Mouse (Mus musculus): Measurements from ENCODE around the gene Snn. TPM values are rescaled to one million over a fixed set of nuclear protein-coding genes. Genes with fewer than 3 reads are reported as not detected.

Gene Snn
- polyA plus RNA-seq, 1 experiment from 2014 or later: 23.2 TPM

DNA sequence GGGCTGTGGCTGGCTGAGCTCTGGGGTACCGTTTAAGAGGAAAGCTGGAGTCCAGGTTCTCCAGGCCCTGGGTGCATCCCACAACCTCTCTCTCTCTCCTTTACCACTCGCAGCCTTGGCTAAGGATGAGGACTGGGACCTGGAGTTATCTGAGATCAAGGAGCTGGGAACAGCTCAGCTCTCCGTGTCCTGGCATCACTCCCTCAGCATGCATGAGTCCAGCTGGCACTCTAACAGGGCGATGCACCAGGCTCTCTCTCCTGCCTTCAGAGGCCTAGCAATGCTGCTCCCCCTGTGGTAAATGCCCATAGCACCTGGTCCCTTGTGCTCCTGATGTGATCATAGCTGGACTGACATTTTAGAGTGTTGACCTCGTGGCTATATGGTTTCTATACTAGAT lies 10.4 kb downstream of the Snn start:
- no peaks in the 10 kb centered on the region for H3K9me3 ChIP-seq
- WGBS: 83% methylated on average over 5 of the region's 5 CpGs
- peaks cover 21% of the 10 kb centered on the region for H3K36me3 ChIP-seq
- no peak overlapping the region for H3K4me2 ChIP-seq (replicated peaks)
- no peak overlapping the region for H3K4me3 ChIP-seq (replicated peaks)
- no peaks in the 10 kb centered on the region for H3K27me3 ChIP-seq (replicated peaks)
- H3K9ac ChIP-seq: no peak overlapping the region
- no peak overlapping the region for H3K27ac ChIP-seq
- peaks cover 31% of the 10 kb centered on the region for H3K4me1 ChIP-seq (replicated peaks)
- no peak for ATAC-seq

DNA sequence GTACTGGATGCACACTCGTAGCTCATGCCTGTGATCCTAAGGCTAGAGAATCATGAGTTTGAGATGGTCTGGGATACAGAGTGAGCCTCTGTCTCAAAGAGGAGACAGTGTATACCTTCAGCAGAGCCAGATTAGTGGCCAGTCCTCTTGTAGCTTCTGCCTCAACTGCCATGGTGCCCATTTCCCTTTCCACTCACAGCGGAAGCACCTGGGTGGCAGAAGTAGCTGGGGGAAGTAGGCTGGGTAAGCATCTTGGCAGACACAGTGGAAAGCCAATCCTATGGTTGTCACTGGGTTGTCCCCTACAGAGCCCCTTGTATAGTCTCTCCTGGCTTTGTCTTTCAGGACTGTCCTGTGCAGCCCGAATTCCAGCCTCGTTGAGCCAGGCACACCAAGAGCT lies 11.1 kb downstream of the Snn start:
- ATAC-seq: no peak
- WGBS: 92% methylated on average over 4 of the region's 4 CpGs

DNA sequence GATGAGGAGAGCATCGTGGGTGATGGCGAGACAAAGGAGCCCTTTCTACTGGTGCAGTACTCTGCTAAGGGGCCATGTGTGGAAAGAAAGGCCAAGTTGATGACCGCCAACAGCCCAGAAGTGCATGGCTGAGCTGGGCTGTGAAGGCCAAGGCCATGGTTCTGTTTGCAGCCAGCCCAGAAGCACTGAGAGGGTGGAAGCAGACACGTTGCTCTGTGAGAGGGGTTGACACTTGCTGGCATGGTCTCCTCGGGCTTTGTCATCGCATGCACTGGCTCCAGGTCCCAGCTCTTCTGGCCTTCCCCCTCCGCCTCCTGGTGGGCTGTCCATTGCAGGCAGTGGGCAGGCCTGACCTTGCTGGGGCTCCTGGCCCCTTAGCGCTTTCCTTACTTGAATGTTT lies 11.7 kb downstream of the Snn start:
- Histone ChIP-seq H3K27ac (no peak overlapping the region), H3K4me3 (replicated peaks) (no peak overlapping the region), H3K4me1 (replicated peaks) (peaks cover 27% of the 10 kb centered on the region), H3K9me3 (no peaks in the 10 kb centered on the region), H3K36me3 (peaks cover 21% of the 10 kb centered on the region), H3K9ac (no peak overlapping the region), H3K4me2 (replicated peaks) (no peak overlapping the region), H3K27me3 (replicated peaks) (no peaks in the 10 kb centered on the region)
- 78% methylated on average over 8 of the region's 8 CpGs for WGBS
- no peak for ATAC-seq

More for the DNA sequence above, 11.1 kb downstream of the Snn start:
- Histone ChIP-seq H3K4me2 (replicated peaks) (no peak overlapping the region), H3K9me3 (no peaks in the 10 kb centered on the region), H3K9ac (no peak overlapping the region), H3K27me3 (replicated peaks) (no peaks in the 10 kb centered on the region), H3K4me3 (replicated peaks) (no peak overlapping the region), H3K36me3 (peaks cover 21% of the 10 kb centered on the region), H3K4me1 (replicated peaks) (peaks cover 31% of the 10 kb centered on the region), H3K27ac (no peak overlapping the region)

DNA sequence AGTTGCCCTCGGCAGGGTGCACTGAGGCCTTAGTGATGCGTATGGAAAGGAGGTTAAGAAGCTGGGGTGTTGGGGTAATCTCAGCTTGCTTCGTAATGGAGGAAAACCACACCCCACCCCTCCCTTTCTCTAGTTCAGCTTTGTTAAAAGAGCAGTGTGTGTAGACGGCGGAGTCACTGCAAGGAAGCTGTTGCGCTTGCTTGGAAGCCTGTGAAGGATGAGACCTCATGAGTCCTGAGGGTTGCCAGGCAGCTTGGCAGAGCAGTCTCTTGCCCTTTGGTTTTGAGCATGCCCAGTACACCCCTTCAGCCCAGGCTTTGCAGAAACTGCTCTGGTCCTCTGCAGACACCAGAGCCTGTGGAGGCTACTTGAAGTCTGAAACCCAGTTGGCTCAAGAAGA lies 12.3 kb downstream of the Snn start:
- no peaks in the 10 kb centered on the region for H3K9me3 ChIP-seq
- 79% methylated on average over 6 of the region's 6 CpGs for WGBS
- H3K9ac ChIP-seq: no peak overlapping the region
- H3K27ac ChIP-seq: no peak overlapping the region
- H3K4me2 ChIP-seq (replicated peaks): no peak overlapping the region
- H3K4me3 ChIP-seq (replicated peaks): no peak overlapping the region
- H3K27me3 ChIP-seq (replicated peaks): no peaks in the 10 kb centered on the region
- H3K4me1 ChIP-seq (replicated peaks): peaks cover 21% of the 10 kb centered on the region
- H3K36me3 ChIP-seq: peaks cover 24% of the 10 kb centered on the region
- ATAC-seq: no peak

DNA sequence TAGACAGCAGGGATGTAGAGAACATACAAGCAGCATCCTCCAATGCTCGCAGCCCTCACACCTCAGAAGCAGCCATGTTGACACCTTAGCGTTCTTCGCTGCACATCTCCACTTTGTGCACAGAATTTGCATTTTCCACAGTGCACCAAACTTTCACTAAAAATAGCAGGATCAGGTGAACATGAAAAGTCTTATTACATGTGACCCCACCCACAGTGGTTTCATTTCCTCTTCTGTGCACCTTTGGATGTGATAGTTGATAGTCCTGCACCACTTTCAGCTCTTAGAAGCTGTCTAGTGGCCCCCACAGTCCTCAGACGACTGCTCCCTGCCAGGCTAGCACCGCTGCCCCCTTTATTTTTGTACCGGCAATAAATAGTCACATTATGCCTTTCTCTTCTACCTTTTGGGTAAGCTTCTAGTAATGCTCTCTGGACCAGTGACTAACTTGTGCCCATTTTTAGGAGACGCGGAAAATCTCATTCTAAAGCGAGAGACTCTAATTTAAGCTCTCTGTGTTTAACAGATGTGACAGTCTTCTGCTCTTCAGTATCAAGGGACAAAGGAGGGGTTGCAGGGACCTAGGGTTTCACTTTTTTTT lies 17.0 kb downstream of the Snn start:
- WGBS: 91% methylated on average over 9 of the region's 9 CpGs
- no peaks in the 10 kb centered on the region for H3K9me3 ChIP-seq
- no peak for ATAC-seq
- H3K9ac ChIP-seq: no peak overlapping the region
- H3K36me3 ChIP-seq: peaks cover 45% of the 10 kb centered on the region
- H3K4me3 ChIP-seq (replicated peaks): no peak overlapping the region
- no peaks in the 10 kb centered on the region for H3K27me3 ChIP-seq (replicated peaks)
- H3K4me1 ChIP-seq (replicated peaks): no peaks in the 10 kb centered on the region
- H3K4me2 ChIP-seq (replicated peaks): no peak overlapping the region
- no peak overlapping the region for H3K27ac ChIP-seq

DNA sequence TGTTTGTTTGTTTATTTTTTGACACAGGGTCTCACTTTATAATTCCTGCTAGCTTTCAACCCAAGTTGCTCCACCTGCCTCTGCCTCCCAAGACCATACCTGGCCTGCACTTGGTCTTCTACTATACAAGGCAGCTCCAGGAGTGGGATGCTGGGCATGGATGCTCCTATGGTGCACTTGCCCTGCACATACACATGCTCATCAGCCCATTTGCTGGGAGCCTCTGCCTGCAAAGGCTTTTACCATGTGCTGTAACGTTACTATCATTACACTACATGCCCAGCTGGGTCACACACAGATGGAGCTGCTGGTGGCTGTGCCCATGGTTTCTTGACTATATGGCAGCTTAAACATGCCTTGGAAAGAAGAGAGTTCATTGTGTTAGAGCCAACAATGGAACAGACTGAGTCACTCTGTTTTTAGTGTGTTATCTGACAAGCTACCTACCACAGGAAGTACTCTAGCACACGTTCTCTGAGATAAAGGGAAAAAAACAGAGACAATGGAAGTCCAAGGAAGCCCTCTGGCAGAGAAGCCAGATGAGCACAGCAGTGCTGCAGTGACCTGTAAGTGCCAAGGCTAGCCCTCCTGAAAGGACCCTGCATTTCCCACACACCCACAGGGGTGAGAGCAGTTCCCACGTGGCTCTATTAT lies 17.6 kb downstream of the Snn start:
- Histone ChIP-seq H3K4me3 (replicated peaks) (no peak overlapping the region), H3K9ac (no peak overlapping the region), H3K9me3 (no peaks in the 10 kb centered on the region), H3K27ac (no peak overlapping the region), H3K4me1 (replicated peaks) (no peaks in the 10 kb centered on the region), H3K4me2 (replicated peaks) (no peak overlapping the region), H3K36me3 (peaks cover 48% of the 10 kb centered on the region), H3K27me3 (replicated peaks) (no peaks in the 10 kb centered on the region)
- WGBS: 66% methylated on average over 3 of the region's 3 CpGs
- ATAC-seq: no peak

DNA sequence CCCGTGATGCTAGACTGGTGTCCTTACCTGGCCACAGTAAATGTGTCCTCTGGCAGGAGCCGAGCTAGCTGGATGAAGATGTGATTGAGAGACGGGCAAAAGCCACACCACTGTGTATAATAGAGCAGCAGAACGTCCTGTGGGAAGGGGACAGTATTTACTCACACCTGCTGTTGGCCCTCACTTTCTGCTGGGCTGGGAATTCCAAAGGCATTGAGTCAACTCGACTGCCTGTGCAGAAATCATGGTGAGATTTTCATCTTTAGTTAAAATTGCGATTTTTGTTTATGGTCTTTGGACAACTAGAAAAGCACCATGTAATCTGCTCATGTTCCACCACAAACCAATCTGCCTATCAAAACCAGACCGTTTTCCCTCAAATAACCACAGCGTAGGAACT lies 23.4 kb downstream of the Snn start:
- Histone ChIP-seq H3K27me3 (replicated peaks) (no peaks in the 10 kb centered on the region), H3K4me3 (replicated peaks) (no peak overlapping the region), H3K27ac (no peak overlapping the region), H3K36me3 (peaks cover 43% of the 10 kb centered on the region), H3K4me2 (replicated peaks) (no peak overlapping the region), H3K9me3 (no peaks in the 10 kb centered on the region), H3K9ac (no peak overlapping the region), H3K4me1 (replicated peaks) (no peaks in the 10 kb centered on the region)
- ATAC-seq: no peak
- WGBS: 91% methylated on average over 8 of the region's 8 CpGs

DNA sequence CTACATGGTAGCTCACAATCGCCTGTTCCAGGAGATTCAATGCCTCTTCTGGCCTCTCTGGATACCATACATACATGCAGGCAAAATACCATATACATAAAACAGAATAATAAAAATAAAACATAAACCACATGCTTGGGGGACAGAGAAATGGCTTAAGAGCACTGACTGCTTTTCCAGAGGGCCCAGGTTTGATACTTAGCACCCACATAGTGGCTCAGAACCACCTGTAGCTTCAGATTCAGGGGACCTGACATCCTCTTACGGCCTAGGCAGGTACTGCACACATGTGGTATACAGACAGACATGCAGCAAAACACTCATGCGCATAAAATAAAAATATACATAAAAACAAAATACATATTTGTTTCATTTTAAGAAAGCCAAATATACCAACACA lies 25.6 kb downstream of the Snn start:
- WGBS: 94% methylated on average over 3 of the region's 3 CpGs
- H3K4me2 ChIP-seq (replicated peaks): no peak overlapping the region

DNA sequence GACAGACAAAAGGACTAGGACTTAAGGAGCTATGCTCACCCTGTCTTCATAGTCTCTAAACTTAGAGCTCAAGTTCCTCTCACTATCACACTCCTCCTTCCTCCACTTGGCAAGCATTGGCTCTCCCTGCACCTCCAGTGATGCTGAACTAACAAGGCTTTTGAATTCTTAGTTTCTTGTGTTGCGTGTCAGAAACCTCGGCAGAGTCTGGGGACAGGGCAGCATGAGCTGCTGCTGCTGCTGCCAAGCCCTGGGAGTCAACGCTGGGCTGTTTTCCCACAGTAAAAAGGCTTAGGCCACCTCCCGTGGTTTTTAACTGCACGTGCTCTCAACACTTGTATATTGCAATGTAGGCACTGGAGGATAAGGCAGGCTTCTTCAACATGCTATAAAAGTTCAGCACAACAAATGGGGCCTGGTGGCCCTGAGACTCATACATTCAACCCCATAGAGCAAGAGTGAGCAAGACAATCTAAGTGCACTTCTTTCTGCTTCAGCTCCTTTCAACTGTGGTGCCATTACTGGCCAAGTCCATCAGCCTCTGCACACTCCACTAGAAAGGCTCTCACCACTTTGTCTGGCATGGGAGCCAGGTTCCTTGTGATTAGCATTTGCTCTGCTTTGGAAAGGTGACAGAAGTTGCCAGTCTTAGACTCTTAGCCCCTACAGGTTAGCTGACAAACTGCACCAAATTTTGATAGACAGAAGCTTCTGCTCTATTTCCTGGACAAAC lies 26.3 kb downstream of the Snn start:
- Histone ChIP-seq H3K9me3 (no peaks in the 10 kb centered on the region), H3K4me1 (replicated peaks) (no peaks in the 10 kb centered on the region), H3K27me3 (replicated peaks) (no peaks in the 10 kb centered on the region), H3K9ac (no peak overlapping the region), H3K27ac (no peak overlapping the region), H3K4me3 (replicated peaks) (no peak overlapping the region), H3K4me2 (replicated peaks) (no peak overlapping the region), H3K36me3 (peaks cover 30% of the 10 kb centered on the region)
- no peak for ATAC-seq
- 93% methylated on average over 5 of the region's 5 CpGs for WGBS

More for the DNA sequence above, 25.6 kb downstream of the Snn start:
- Histone ChIP-seq H3K27me3 (replicated peaks) (no peaks in the 10 kb centered on the region), H3K9me3 (no peaks in the 10 kb centered on the region), H3K4me1 (replicated peaks) (no peaks in the 10 kb centered on the region), H3K36me3 (peaks cover 30% of the 10 kb centered on the region), H3K9ac (no peak overlapping the region), H3K27ac (no peak overlapping the region), H3K4me3 (replicated peaks) (no peak overlapping the region)
- ATAC-seq: no peak

DNA sequence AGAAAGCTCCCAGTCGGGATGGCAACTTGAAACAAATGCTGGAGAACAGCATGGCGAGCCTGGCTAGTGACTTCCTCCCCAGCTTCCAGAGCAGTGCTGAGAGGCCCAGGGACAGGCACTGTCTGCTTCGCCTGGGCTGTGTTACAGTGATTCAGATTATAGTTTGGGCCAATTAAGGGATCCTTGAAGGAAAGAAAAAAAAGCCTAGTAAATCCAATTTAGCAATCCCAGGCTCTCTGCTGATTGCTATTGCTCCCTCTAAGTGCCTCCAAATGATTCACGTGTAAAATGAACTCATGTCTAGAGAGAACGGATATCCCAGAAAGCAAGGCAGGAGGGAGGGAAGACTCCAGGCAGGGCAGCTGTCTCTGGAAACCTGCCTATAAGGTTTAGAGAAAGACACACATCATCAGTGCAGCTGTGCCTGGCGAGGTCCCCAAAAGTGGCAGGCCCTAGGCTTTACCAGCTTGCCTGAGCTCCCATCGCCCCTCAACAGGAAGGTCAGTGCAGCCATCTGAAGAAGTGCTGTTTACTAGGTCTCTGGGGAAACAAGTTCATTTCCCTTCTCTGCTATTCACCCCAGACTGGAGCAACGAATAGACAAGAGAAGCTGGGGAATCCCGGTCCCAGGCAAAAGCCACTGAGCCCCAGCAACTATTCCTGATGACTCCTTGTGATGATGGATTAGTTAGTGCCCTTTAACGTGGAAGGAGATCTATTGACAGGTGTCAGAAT lies 30.3 kb downstream of the Snn start:
- H3K4me2 ChIP-seq (replicated peaks): no peak overlapping the region
- H3K4me3 ChIP-seq (replicated peaks): no peak overlapping the region
- H3K9ac ChIP-seq: no peak overlapping the region
- no peaks in the 10 kb centered on the region for H3K9me3 ChIP-seq
- no peak overlapping the region for H3K27ac ChIP-seq
- 76% methylated on average over 10 of the region's 10 CpGs for WGBS
- ATAC-seq: no peak
- H3K27me3 ChIP-seq (replicated peaks): no peaks in the 10 kb centered on the region
- peaks cover 22% of the 10 kb centered on the region for H3K36me3 ChIP-seq
- no peaks in the 10 kb centered on the region for H3K4me1 ChIP-seq (replicated peaks)

DNA sequence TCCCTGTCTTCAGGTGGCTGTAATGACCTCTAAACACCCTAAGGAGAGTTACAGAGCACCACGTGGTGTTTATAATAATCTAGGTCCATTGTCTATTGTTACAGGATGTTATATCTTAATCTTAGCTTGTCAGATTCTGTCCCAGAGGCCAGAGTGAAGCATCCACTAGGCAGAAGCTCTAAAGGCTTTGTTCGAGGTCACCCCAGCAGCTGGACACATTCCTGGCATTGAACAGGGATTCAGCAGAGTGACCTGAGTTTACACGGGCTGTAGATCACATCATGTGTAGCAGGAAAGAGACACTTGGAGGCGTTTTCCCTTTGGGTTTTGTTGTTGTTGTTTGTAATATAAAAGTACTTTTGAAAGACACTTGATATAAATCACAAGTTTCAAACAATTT lies 31.3 kb downstream of the Snn start:
- H3K4me2 ChIP-seq (replicated peaks): no peak overlapping the region
- no peak overlapping the region for H3K27ac ChIP-seq
- no peaks in the 10 kb centered on the region for H3K4me1 ChIP-seq (replicated peaks)
- H3K9ac ChIP-seq: no peak overlapping the region
- no peaks in the 10 kb centered on the region for H3K27me3 ChIP-seq (replicated peaks)
- no peak for ATAC-seq
- peaks cover 18% of the 10 kb centered on the region for H3K36me3 ChIP-seq
- no peak overlapping the region for H3K4me3 ChIP-seq (replicated peaks)
- no peaks in the 10 kb centered on the region for H3K9me3 ChIP-seq
- WGBS: 60% methylated on average over 4 of the region's 4 CpGs

DNA sequence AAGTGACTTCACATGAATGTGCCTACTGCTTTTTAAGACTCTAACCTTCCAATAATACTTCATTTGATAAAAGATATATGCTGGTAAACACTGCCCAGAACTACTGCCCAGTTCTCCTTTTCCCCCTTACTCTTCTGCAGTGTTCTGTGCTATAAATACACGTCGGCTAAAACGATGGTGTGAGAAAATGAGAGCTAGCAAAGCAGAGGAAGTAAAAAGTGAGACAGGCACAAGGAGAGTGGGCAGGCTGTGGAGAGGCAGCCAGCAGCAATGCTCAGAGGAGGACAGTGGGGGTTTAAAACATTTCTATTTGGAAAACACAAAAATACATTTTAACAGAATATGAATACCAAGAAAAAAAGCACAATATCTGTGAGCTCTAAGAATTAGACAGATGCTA lies 31.8 kb downstream of the Snn start:
- peaks cover 14% of the 10 kb centered on the region for H3K36me3 ChIP-seq

More for the DNA sequence above, 31.8 kb downstream of the Snn start:
- H3K4me2 ChIP-seq (replicated peaks): no peak overlapping the region
- no peak overlapping the region for H3K4me3 ChIP-seq (replicated peaks)
- H3K27me3 ChIP-seq (replicated peaks): no peaks in the 10 kb centered on the region
- no peak for ATAC-seq
- H3K9ac ChIP-seq: no peak overlapping the region
- no peaks in the 10 kb centered on the region for H3K4me1 ChIP-seq (replicated peaks)
- H3K27ac ChIP-seq: no peak overlapping the region
- 49% methylated on average over 3 of the region's 3 CpGs for WGBS
- no peaks in the 10 kb centered on the region for H3K9me3 ChIP-seq

Measured in intestine, embryonic 15.5 days (tissue).